Mouse (Mus musculus) heart, adult 18-20 months (tissue): Measurements from ENCODE around the gene Rhod. TPM values are rescaled to one million over a fixed set of nuclear protein-coding genes. Genes with fewer than 3 reads are reported as not detected.
A peak's percentile ranks its signal among the peaks of the same experiment; 100 is the strongest.
"Not testable (repeated sequence)": the region's sequence is repeated elsewhere in the genome, so short reads cannot be mapped to it uniquely, and the experiment has no call there.

ENCODE experiments used
- DNase-seq, 2 experiments: peaks; one replicate each; pipeline ENCODE4 v3.0.0; 2021 to 2022; ENCODE audit warnings: mixed read lengths in 1 of 2
- long read RNA-seq, 2 experiments: library from polyadenylated mRNA; stranded (forward); transcript quantifications; one replicate each; pipeline ENCODE4 v2.0.0; 2021
- total RNA-seq, 2 experiments: library from RNA; stranded (reverse); gene quantifications; 2 replicates each; pipeline ENCODE4 v1.2.3; 2021

Gene Rhod
- total RNA-seq = 1 to 10 TPM; 5.4 to 5.8 TPM
- long read RNA-seq, experiment 1, partial matches to known transcripts = 0 of 2 reads
- long read RNA-seq, experiment 1, other reads (novel, unspliced or antisense) = 0 of 2 reads
- long read RNA-seq, experiment 2, partial matches to known transcripts = 0 of 1 reads
- long read RNA-seq, experiment 2, other reads (novel, unspliced or antisense) = 0 of 1 reads

DNA sequence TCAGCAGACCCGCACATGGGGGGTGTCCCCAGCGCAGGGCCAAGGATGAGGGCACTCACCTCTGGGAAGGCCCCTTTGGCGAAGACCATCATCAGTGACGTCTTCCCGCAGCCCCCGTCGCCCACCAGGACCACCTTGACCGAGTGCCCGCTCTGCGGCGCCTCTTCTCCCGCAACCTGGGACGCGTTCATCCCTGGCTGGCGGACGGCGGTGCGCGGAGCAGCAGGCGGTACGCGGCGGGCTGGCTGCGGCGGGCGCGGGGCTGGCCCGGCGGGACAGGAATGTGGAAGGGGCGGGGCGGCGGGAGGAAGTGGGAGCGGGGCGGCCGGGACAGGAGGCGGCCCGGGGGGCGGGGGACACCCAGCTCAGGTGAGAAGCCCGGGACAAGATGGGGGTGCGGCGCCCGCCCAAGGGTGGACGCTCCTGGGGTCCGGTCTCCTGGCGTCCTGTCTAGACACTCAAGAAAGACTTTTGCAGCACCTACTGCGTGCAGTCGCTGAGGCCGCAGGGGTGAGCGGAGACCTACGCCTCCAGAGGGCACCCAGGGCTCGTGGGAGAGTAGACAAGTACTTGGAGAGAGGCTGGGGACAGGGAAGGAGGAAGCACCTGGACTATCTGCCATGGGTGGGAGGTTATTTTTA is at the start of gene Rhod:
TSS of gene Rhod (minus strand) at position 272 of the 641 bp plus-strand sequence.
- DNase-seq = peak; percentile 67 to 73

DNA sequence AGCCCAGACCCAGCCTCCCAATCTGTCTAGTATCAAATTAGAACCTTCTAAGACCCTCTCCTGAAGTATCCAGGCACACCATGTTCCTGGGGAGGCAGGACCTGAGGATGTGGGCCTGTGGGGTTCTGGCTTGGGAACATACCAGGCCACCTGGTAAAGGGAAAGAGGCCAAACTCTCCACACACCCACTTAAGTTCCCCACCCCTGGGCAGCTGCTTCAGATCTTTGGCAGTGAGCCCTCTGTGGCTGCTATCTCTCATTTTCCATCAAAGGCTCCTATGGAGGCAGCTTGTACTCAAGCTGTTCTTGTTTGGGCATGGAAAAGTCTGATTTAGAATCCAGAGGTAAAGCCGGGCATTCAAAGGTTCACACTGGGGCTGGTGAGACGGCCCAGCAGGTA is 48.6 kb upstream of the Rhod start:
- DNase-seq = peak; percentile 28 to 37

DNA sequence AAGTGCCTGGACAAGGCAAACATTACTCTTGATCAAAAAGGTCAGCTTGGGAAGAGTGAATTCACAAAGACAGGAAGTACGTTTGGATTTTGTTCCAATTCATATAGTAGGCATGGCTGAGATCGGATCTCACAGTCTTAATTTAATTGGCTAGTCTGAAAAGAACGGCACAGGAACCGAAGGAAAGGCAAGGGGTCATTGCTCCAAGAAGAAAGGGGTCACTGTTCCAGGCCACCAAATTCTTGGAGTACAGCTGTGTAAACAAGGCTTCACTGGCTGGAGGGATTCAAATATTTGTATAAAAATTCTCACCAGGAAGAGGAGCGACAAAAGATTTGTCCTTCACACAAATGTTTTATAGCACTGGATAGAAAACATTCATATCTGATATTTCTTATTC is 45.8 kb upstream of the Rhod start:
- peak in 1 of 2 experiments; percentile 14 for DNase-seq

DNA sequence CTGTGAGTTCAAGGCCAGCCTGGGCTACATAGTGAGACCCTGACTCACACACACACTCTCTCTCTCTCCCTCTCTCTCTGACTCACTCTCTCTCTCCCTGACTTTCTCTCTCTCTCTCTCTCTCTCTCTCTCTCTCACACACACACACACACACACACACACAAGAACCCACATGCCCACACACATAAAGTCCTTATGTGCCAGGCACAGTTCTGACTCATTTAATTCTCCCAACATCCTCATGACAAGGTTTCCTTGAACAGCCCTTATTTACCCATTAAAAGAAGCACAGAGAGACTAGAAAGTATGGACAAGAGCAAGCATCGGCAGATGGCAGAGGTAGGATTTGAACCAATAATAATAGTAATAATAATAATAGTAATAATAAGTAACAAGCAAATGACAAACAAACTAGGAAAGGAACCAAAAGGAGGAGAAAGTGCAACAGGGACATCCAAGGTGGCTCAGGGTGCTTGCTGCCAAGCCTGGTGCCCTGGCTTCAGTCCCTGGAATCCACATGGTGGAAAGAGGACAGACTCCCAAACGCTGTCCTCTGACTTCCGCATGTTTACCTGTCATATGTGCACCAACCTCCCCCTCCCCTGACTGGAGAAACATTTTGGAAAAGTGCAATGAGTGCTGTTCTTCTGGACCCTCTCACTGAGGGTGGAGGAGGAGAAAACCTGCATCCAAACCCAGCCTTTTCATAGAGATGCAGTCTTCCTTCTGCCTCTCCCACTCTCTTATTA is 43.1 kb upstream of the Rhod start:
- peak; percentile 49 to 61 for DNase-seq

DNA sequence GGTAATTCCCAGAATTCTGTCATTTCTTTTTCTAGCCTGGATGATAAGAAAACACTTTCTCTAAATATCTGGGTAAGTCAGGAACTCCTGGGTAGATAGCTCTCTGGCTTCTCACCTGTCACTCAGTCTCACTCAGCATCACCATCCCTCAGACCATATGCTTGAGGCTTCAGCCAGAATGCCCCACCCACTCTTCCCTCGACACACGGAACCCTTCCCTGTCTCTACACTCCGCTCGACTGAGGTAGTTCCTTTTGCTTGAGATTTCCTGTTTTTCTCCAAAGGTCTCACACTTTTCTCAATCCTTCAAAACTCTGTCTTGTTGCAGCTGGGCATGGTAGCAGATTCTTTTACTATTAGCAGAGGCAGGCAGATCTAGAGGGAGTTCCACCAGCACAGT is 42.1 kb upstream of the Rhod start:
- DNase-seq = no peak

DNA sequence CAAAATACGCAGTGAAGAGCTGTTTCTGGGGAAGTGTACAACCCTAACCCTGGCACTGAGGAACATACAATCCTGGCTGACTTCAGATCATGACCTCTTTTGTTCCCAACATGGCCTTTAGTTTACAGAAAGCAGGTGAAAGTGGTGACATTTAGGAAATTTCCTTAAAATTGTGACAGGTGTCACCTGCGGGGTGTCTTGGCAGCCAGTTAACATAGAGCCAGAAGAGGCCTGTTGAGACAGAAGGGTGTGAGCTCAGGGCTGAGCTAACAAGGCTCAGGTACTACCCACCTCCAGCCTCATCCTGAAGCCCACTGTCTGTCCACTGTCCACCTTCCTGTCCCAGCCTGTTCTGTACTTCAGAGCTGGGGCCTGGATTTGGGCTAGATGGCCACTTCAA is 40.8 kb upstream of the Rhod start:
- DNase-seq = no peak

DNA sequence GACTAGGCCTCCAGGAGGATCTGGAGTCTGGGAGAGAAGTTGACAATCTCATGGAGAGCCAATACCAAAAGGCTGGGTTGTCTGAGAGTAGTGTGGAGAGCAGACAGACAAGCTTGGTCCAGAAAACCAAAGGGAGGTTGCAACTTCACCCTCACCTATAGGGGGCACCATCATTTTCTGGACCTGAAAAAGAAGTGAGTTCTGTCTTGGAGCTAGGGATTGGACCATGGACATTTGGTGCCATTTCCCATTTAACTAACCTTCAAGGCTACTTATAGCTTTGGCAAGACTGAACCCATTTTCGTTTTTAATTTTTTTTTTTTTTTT is 38.9 kb upstream of the Rhod start:
- no peak for DNase-seq

DNA sequence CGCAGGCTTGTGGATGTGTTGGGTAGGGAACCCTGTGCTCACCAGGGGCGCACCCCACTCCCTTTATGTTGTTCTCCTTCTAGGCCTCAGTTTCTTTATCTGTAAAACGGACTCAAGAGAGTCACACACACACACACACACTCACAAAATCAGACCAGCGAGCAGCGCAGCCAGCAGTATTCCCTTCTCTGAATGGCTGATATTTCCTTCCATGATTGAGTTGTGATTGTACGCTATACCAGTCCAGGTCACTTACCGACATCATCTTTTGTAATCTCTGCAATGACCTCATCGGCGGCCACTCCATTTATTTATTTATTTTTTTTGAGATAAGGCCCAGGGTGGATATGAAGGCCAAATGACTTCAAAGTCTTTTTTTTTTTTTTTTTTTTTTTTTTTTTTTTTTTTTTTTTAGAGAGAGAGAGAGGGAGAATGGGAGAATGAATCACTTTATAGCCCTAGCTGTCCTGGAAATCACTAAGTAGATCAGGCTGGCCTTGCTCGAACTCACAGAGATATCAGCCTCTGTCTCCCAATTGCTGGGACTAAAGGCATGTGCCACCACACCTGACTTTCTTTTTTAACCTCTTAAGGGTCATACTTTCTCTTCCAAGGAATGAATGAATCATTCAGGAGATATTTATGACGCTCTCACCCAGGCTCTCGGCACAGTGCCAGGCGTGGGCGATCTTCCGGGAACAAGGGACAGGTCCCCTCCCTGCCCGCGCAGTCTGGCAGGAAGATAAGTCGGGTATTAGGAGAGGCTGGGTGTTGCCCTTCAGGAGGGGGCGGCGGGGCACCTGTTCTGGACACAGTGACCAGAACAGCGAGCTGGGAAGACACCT is 38.3 kb upstream of the Rhod start, which contains the start of gene Syt12:
TSS of gene Syt12 (minus strand) at position 103 of the 845 bp plus-strand sequence.
- peak; percentile 45 to 57 for DNase-seq

DNA sequence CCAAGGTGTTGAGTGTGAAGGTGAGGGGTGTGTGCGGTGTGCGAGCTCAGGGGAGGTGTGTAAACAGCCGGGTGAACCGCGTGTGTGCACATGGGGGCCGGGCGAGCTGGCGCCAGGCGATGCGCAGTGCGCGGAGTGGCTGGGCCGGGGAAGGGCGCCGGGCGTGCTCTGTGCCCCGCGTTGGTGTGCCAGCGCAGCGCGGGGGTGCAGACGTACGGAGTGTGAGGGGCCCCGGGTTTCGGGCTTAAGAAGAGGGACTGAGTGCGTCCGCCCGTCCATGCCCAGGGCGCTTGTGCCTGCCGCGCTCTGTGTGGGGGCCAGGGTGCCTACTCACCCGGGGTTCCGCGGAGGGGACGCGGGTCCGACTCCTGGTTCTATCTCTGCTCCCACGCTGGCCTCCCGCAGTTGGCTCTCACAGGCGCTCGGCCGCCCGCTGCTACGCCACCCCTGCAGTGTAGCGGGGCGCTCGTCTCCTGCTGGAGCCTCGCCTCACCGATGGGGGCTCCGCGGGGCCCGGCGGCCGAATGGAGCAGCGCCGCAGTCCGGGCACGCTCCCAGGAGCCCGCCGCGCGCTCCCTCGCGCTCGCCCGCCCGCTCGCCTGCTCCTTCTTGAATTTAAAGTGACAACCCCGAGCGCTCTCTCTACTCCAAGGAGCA is 37.5 kb upstream of the Rhod start:
- DNase-seq = peak; percentile 13 to 44

DNA sequence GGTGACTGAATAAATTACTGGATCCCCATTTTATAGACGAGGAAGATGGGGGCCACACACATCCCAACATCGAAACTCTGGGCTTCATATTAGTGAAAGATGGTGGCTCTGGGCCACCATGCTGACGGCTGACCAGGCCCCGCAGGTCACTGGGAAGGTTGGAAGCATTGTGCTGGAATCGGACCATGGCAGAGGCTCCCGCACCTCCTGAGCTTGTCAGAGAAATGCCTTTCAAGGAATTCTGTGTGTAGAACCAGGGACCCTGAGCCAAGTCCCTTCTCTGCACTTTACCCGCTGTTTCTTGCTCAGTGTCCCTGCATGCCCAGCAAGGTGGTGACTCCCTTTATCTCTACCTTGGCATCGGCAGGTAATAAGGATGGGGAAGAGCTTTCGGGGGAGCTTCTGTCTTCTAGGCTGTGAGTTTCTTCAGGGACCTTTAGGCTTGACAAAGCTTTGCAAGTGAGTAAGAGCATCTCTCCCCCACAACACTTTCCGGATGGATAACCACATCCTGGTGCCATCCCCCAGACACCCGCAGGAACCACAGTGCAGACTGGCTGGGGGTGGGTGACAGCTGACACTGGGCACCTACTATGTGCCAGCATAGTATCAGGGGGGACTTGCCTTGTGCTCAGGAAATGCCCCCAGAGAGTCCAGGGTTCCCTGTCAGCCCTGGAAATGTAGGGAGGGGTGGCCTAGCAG is 36.1 kb upstream of the Rhod start:
- DNase-seq = no peak

DNA sequence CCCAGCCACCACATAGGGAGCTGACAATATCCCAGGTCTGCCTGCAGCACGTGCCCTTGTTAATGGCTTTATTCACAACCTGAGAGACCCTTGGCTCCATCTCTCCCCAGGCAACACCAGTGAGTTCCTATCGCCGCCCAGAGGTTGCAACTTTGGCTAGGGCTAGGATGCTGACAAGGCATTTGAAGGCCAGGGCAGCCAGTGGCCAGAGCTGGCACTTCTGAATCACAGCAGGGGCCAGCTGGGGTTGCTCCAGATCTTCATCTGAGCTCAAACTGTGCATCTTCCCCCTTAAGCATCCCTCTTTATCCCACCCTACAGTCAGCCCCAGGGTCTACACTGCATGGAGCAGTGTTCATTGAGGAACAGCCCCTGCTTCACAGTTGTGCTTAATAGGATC is 35.5 kb upstream of the Rhod start:
- no peak for DNase-seq

DNA sequence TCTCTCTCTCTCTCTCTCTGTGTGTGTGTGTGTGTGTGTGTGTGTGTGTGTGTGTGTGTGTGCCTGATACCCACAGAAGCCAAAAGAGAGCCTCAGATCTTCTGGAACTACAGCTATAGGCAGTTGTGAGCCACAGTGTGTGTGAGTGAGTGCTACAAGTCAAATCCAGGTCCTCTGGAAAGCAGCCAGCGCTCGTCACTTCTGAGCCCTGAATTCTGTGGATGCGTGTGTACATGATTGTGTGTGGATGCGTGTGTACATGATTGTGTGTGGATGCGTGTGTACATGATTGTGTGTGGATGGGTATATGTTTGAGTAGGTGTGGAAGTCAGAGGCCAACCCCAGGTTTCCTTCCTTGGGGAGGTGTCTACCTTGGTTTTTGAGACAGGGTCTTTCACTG is 34.3 kb upstream of the Rhod start:
- no peak for DNase-seq

DNA sequence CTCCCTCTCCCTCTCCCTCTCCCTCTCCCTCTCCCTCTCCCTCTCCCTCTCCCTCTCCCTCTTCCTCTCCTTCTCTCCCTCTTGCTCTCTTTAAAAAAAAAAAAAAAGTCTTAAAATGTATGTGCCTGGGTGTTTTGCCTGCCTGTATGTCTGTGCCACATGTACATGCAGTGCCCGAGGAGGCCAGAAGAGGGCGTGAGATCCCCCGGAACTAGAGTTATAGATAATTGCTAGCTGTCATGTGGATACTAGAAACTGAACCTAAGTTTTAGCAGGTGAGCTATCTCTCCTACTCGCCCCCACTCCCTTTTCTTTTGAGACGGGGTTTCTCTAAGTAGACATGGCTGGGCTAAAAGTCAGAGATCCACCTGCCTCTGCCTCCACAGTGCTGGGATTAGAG is 29.1 kb upstream of the Rhod start:
- no peak for DNase-seq

DNA sequence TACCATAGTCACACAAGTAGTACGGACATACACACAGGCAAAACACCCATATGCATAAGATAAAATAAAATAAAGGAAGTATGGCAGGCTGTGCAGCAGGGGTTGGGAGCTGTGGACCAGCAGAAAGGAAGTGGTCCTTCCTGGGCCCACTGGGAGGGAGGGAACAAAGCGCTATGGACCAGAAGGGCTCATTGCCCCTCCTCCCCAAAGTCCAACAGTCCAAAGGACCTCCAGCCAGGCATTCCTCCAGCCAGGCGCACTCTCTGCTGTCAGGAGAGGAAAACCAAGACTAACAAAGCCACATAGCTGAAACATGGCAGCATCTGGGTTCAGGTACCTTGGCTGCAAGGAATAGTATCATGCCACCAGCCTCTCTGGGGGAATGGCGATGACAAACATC is 25.4 kb upstream of the Rhod start:
- no peak for DNase-seq

DNA sequence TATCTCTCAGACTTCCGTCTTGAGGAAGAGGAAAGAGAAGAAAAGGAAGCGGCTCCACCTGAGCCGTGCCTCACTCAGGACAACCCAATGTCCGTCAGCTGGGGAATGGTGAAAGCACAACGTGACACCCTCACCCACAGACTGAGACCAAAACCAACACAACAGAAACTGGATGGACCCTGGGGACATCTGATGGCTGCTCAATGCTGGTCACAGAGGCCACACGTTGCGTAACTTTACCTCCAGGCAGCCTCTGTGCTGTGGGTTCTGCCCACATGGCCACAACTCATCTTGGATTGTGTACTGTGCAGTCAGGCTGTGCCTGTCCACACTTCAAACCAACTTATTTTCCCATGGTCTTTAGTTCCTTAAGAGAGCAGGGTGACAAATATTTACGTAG is 22.7 kb upstream of the Rhod start:
- no peak for DNase-seq

DNA sequence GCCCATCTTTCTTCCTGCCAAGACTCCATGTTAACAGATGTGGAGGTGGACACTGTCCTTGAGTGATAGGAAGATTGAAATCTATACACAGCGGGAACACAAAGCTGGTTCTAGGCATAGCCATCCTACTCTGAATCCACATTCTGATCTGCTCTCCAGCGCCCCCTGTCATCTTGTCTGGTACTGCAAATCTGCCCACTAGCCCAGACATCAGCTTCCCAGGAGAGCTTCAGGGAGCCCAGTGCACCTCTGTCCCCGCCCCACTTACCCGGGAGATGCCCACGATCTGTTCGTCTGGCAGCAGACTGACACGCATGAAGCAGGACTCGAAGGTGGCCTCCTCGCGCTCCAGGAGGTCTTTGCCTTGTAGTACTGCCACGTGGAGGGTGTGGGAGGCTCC is 17.0 kb upstream of the Rhod start:
- DNase-seq = peak; percentile 14 to 76

DNA sequence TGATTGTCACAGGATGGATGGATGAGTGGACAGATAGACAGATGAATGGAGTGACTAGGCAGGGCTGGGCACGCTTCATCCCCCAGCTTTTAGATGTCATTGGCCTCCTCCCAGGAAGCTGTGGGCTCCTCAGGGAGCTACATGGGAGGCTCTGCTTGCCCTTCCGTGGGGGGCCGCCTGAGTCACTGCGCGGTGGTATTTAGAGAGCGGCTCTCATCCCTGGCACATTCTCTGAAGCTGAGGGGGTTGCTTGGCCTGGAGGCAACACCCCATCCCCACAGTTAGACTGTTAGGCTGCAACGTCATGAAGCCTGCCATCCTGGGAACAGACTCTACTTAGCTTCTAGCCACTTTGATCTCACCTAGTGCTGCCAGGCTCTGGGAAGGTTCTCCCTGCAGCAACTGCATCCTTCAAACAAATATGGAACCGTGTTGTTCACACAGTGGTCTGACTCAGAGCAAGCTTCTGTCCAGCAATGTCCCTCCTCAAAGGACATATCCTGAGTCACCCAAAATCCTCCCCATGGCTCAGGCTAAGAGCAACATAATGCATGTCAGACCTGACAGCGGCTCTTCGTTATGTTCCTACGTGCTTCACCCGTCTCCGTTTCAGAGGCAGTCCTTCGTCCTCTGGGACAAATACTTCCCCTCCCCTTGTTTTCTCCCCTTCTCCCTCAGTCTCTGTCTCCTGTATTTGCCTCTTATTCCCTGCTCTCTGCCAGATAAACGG is 16.0 kb upstream of the Rhod start:
- DNase-seq = no peak

DNA sequence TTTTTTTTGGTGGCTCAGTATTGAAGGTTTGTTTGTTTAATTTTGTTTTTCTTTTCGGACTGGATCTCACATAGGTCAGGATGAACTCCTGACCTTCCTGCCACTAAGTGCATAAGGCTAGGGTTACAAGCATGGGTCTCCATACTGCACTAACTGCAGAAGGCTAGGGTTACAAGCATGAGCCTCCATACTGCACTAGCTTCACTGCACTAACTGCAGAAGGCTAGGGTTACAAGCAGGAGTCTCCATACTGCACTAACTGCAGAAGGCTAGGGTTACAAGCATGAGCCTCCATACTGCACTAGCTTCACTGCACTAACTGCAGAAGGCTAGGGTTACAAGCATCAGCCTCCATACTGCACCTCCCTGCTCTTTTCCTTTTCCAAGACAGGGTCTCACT is 14.8 kb upstream of the Rhod start:
- DNase-seq = not testable (repeated sequence)

DNA sequence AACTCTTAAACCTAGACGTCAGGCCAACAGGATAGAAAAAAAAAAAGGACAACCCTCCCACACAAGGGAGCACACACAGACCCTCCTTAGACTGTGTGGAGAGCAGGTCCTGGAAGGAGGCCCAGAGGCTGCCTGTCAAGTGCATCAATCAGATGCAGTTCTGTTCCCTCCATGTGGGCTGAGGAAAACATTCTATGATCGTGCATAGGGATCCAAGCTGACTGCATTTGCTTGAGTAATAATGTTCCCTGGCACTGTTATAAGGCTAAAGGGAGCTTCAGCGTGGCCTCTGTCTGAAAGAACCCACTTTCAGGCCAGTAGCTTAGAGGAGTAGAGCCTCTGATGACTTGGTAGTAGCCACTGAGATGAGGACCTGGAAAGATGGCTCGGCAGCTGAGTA is 13.3 kb upstream of the Rhod start:
- no peak for DNase-seq

DNA sequence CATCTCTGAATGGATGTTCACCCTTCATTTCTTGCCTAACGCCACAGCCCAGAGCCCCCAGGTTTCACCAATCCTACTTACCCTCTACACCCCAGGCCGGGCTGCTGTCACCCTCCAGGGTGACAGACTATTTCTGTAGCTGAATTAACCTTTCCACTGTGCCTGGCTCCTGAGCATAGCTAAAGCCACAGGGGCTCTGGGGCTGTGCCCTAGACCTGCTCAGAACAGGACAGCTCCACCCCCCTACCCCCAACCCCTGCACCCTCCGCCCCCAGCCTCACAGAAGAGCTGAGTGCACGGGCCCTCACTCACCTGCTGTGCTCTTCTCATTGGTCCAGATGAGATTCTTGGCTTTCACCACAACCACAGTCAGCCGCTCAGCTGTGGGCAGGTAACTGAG is 12.7 kb upstream of the Rhod start:
- no peak for DNase-seq

DNA sequence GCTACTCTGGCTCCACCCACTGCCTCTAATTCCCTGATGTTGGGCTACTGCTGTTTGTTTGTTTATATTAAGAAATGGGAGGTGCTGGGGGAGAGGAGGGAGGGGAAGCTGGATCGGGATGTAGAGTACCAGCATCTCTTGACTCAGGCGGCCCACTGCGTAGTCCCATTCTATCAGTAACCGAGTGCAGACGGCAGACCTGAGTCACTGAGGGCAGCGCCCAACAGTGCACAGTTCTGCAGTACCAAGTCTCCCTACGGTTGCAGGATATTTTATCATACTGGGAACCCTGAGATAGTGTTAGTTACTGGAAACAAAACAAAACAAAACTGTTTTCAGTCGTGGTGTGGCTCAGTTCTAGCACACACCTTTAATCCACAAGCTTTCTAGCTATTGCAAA is 11.9 kb upstream of the Rhod start:
- no peak for DNase-seq
